Mouse (Mus musculus): ENCODE data around the gene Slc23a2. TPM values are rescaled to one million over a fixed set of nuclear protein-coding genes. Genes with fewer than 3 reads are reported as not detected.
A peak's percentile ranks its signal among the peaks of the same experiment; 100 is the strongest.

Gene Slc23a2
- polyA plus RNA-seq, 1 experiment: 18.1 TPM

GRCm38 (mm10) chr2:132046659-132047058 is 98.2 kb downstream of the Slc23a2 start:
- Histone ChIP-seq H3K4me3 (ENCODE audit: insufficient read depth, low read length) (no peak overlapping the region), H3K27ac (ENCODE audit: insufficient read depth, low read length) (no peak overlapping the region), H3K4me1 (ENCODE audit: control insufficient read depth, insufficient read depth, low read length) (no peaks in the 10 kb centered on the region; the same call in 1 of the 2 replicates)
- TF ChIP-seq POLR2A (IDR thresholded peaks at IDR 0.05; ENCODE audit: low read depth, low read length) (no peak), CTCF (IDR thresholded peaks at IDR 0.05; ENCODE audit: borderline replicate concordance, insufficient read depth, low read length) (no peak)

GRCm38 (mm10) chr2:132044320-132045274 is 100.3 kb downstream of the Slc23a2 start:
- Histone ChIP-seq H3K4me3 (ENCODE audit: insufficient read depth, low read length) (no peak overlapping the region), H3K27ac (ENCODE audit: insufficient read depth, low read length) (no peak overlapping the region), H3K4me1 (ENCODE audit: control insufficient read depth, insufficient read depth, low read length) (no peaks in the 10 kb centered on the region; the same call in 1 of the 2 replicates)
- TF ChIP-seq CTCF (IDR thresholded peaks at IDR 0.05; ENCODE audit: borderline replicate concordance, insufficient read depth, low read length): no peak
- TF ChIP-seq POLR2A (IDR thresholded peaks at IDR 0.05; ENCODE audit: low read depth, low read length): no peak

- no peaks in the 10 kb centered on the region; the same call in 1 of the 2 replicates for H3K4me1 ChIP-seq (ENCODE audit: control insufficient read depth, insufficient read depth, low read length)
- TF ChIP-seq CTCF (IDR thresholded peaks at IDR 0.05; ENCODE audit: borderline replicate concordance, insufficient read depth, low read length) (no peak), POLR2A (IDR thresholded peaks at IDR 0.05; ENCODE audit: low read depth, low read length) (peak; percentile 28; the same call in 1 of the 2 replicates)
- H3K4me3 ChIP-seq (ENCODE audit: insufficient read depth, low read length): no peak overlapping the region
- peak overlapping the region; percentile 29 for H3K27ac ChIP-seq (ENCODE audit: insufficient read depth, low read length)
Measured at GRCm38 (mm10) chr2:132043101-132043621, 101.7 kb downstream of the Slc23a2 start.

GRCm38 (mm10) chr2:132039894-132040293 is 105.0 kb downstream of the Slc23a2 start:
- no peaks in the 10 kb centered on the region; the same call in 1 of the 2 replicates for H3K4me1 ChIP-seq (ENCODE audit: control insufficient read depth, insufficient read depth, low read length)
- H3K27ac ChIP-seq (ENCODE audit: insufficient read depth, low read length): no peak overlapping the region
- TF ChIP-seq CTCF (IDR thresholded peaks at IDR 0.05; ENCODE audit: borderline replicate concordance, insufficient read depth, low read length): no peak
- TF ChIP-seq POLR2A (IDR thresholded peaks at IDR 0.05; ENCODE audit: low read depth, low read length): no peak
- no peak overlapping the region for H3K4me3 ChIP-seq (ENCODE audit: insufficient read depth, low read length)

GRCm38 (mm10) chr2:132036326-132036725 is 108.6 kb downstream of the Slc23a2 start:
- Histone ChIP-seq H3K4me3 (ENCODE audit: insufficient read depth, low read length) (no peak overlapping the region), H3K4me1 (ENCODE audit: control insufficient read depth, insufficient read depth, low read length) (no peaks in the 10 kb centered on the region), H3K27ac (ENCODE audit: insufficient read depth, low read length) (no peak overlapping the region)
- TF ChIP-seq POLR2A (IDR thresholded peaks at IDR 0.05; ENCODE audit: low read depth, low read length): no peak
- no peak for TF ChIP-seq CTCF (IDR thresholded peaks at IDR 0.05; ENCODE audit: borderline replicate concordance, insufficient read depth, low read length)

- H3K4me1 ChIP-seq (ENCODE audit: control insufficient read depth, insufficient read depth, low read length): no peaks in the 10 kb centered on the region
- no peak overlapping the region for H3K4me3 ChIP-seq (ENCODE audit: insufficient read depth, low read length)
- TF ChIP-seq CTCF (IDR thresholded peaks at IDR 0.05; ENCODE audit: borderline replicate concordance, insufficient read depth, low read length): no peak
- no peak overlapping the region for H3K27ac ChIP-seq (ENCODE audit: insufficient read depth, low read length)
Measured at GRCm38 (mm10) chr2:132035470-132035835, 109.5 kb downstream of the Slc23a2 start.

- TF ChIP-seq POLR2A (IDR thresholded peaks at IDR 0.05; ENCODE audit: low read depth, low read length): no peak
- no peak for TF ChIP-seq CTCF (IDR thresholded peaks at IDR 0.05; ENCODE audit: borderline replicate concordance, insufficient read depth, low read length)
- Histone ChIP-seq H3K27ac (ENCODE audit: insufficient read depth, low read length) (no peak overlapping the region), H3K4me1 (ENCODE audit: control insufficient read depth, insufficient read depth, low read length) (no peaks in the 10 kb centered on the region), H3K4me3 (ENCODE audit: insufficient read depth, low read length) (no peak overlapping the region)
Measured at GRCm38 (mm10) chr2:132034590-132035469, 110.1 kb downstream of the Slc23a2 start.

GRCm38 (mm10) chr2:132031364-132032095 is 113.4 kb downstream of the Slc23a2 start:
- H3K4me3 ChIP-seq (ENCODE audit: insufficient read depth, low read length): no peak overlapping the region
- TF ChIP-seq POLR2A (IDR thresholded peaks at IDR 0.05; ENCODE audit: low read depth, low read length): no peak
- no peak for TF ChIP-seq CTCF (IDR thresholded peaks at IDR 0.05; ENCODE audit: borderline replicate concordance, insufficient read depth, low read length)
- H3K4me1 ChIP-seq (ENCODE audit: control insufficient read depth, insufficient read depth, low read length): no peaks in the 10 kb centered on the region
- H3K27ac ChIP-seq (ENCODE audit: insufficient read depth, low read length): no peak overlapping the region

All from embryonic fibroblast, embryonic 13.5 days (primary cell).